Mouse (Mus musculus): ENCODE results near the gene Akr1b8. TPM values are rescaled to one million over a fixed set of nuclear protein-coding genes. Genes with fewer than 3 reads are reported as not detected.

The Akr1b8 gene
- polyA plus RNA-seq, 1 experiment from 2014 or later: 5.7 TPM

GRCm38 (mm10) chr6:34383401-34383800 lies 29.5 kb downstream of the Akr1b8 start:
- ATAC-seq (ENCODE audit: low FRiP score): no peak
- Histone ChIP-seq H3K4me3 (replicated peaks) (no peak overlapping the region), H3K9ac (replicated peaks) (no peak overlapping the region), H3K36me3 (no peaks in the 10 kb centered on the region), H3K4me2 (peak overlapping the region; percentile 66), H3K4me1 (peaks cover 15% of the 10 kb centered on the region), H3K27ac (replicated peaks) (no peak overlapping the region), H3K27me3 (replicated peaks) (no peaks in the 10 kb centered on the region), H3K9me3 (replicated peaks) (no peaks in the 10 kb centered on the region)
- WGBS: 54% methylated on average over 8 of the region's 8 CpGs

- no peaks in the 10 kb centered on the region for H3K36me3 ChIP-seq
- peak within 1 kb of the TSS; percentile 56; the same call in 1 of the 2 replicates for H3K27ac ChIP-seq (replicated peaks)
Observed at GRCm38 (mm10) chr6:34384110-34384661, 30.3 kb downstream of the Akr1b8 start, which contains the start of gene Akr1b10. Gene Akr1b10 (plus strand): TSS chr6:34384218.

DNA sequence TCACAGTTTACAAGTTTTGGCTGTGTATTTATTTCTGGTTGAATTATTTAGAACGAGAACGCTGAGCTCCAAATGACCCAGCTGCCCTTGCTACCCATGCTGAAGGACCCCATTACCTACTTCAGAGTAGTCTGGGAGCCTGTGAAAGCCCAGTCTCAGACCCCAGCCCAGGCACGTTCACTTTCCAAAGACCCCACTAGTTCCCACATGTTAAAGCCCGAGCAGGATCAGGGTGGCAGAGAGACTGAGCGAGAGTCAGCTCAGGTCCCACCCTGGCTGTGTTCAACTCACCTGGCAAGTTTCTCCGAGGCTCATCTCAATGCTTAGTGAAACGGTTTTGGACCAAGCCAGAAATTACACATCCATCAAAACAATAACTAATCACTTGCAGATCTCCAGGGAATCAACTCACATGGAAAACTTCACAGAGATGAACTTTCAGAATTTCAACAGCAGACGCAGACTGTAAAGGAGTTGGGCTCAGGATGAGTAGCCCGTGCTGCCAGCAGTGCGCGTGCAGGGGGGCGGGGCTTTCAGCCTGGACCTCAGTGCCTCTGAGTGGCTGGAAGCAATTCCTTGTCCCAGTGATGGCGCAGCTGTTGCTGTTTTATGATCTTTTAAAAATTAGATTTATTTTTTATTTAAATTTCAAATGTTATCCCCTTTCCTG lies 30.9 kb downstream of the Akr1b8 start:
- peak overlapping the region; percentile 38; the same call in 1 of the 2 replicates for H3K9ac ChIP-seq (replicated peaks)
- no peaks in the 10 kb centered on the region for H3K9me3 ChIP-seq (replicated peaks)
- no peaks in the 10 kb centered on the region for H3K36me3 ChIP-seq
- peak overlapping the region; percentile 56; the same call in 1 of the 2 replicates for H3K27ac ChIP-seq (replicated peaks)
- H3K4me3 ChIP-seq (replicated peaks): peak overlapping the region; percentile 41
- ATAC-seq (ENCODE audit: low FRiP score): peak; percentile 57; the same call in 1 of the 2 replicates
- 4% methylated on average over 13 of the region's 13 CpGs for WGBS
- peak overlapping the region; percentile 66 for H3K4me2 ChIP-seq
- H3K4me1 ChIP-seq: peaks cover 15% of the 10 kb centered on the region
- no peaks in the 10 kb centered on the region for H3K27me3 ChIP-seq (replicated peaks)

More at GRCm38 (mm10) chr6:34384110-34384661, 30.3 kb downstream of the Akr1b8 start, which contains the start of gene Akr1b10:
- H3K9ac ChIP-seq (replicated peaks): peak within 1 kb of the TSS; percentile 38
- WGBS: 1% methylated on average over 17 of the region's 17 CpGs
- no peaks in the 10 kb centered on the region for H3K27me3 ChIP-seq (replicated peaks)
- peak; percentile 79 for ATAC-seq (ENCODE audit: low FRiP score)
- peak within 1 kb of the TSS; percentile 41 for H3K4me3 ChIP-seq (replicated peaks)
- peak within 1 kb of the TSS; percentile 66 for H3K4me2 ChIP-seq
- peaks cover 15% of the 10 kb centered on the region for H3K4me1 ChIP-seq
- no peaks in the 10 kb centered on the region for H3K9me3 ChIP-seq (replicated peaks)

- Histone ChIP-seq H3K4me3 (replicated peaks) (no peak overlapping the region), H3K4me2 (no peak overlapping the region), H3K9me3 (replicated peaks) (no peaks in the 10 kb centered on the region), H3K27me3 (replicated peaks) (no peaks in the 10 kb centered on the region), H3K27ac (replicated peaks) (no peak overlapping the region), H3K4me1 (peaks cover 15% of the 10 kb centered on the region), H3K36me3 (0 out of 2 replicates have a peak, but pooled peaks cover 3% of the 10 kb centered on the region), H3K9ac (replicated peaks) (no peak overlapping the region)
- WGBS: 86% methylated on average over 4 of the region's 4 CpGs
- ATAC-seq (ENCODE audit: low FRiP score): no peak
Observed at GRCm38 (mm10) chr6:34388420-34389156, 34.7 kb downstream of the Akr1b8 start.

DNA sequence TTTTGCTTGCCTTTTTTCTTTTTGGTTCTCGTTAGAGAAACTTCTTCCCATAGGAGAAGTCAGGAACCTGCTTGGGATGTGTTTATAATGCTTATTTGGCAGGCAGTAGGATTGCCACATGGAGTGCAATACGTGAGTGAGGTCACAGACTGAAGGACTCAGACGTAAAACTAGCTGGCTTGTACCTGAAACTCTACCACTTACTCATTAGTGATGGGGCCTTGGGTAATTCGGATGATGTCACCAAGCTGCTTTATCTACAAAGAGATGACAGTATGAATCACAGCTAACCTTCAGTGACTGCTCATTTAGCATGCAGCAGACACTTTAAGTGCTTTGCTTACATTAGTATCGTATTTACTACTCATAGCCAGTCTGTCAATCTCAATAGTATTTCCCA lies 42.0 kb downstream of the Akr1b8 start:
- no peak for ATAC-seq (ENCODE audit: low FRiP score)
- Histone ChIP-seq H3K27me3 (replicated peaks) (no peaks in the 10 kb centered on the region), H3K4me2 (no peak overlapping the region), H3K9ac (replicated peaks) (no peak overlapping the region), H3K36me3 (no peaks in the 10 kb centered on the region), H3K4me3 (replicated peaks) (no peak overlapping the region), H3K9me3 (replicated peaks) (no peaks in the 10 kb centered on the region), H3K4me1 (no peaks in the 10 kb centered on the region), H3K27ac (replicated peaks) (no peak overlapping the region)
- 82% methylated on average over 5 of the region's 5 CpGs for WGBS

DNA sequence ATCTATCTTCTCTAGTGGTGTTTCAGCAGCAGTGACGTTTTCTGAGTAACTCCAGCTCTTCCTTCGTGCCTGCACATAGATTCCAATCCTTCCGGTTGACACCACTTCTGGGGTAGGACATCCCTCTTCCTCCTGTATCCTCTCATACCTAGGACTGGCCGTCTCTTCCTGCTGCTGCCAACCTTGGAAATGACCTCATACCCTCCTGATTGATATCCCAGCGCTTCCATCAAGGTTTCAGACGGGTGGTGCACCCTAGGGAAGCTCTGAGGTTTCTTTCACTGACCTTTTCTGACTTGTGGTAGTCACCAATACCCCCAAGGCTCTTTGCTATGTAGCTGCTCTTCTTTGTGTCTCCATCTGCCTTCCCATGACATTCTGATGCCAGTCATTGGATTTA lies 44.5 kb downstream of the Akr1b8 start:
- WGBS: 91% methylated on average over 6 of the region's 6 CpGs
- ATAC-seq (ENCODE audit: low FRiP score): no peak
- H3K4me3 ChIP-seq (replicated peaks): no peak overlapping the region
- no peaks in the 10 kb centered on the region for H3K27me3 ChIP-seq (replicated peaks)
- H3K9ac ChIP-seq (replicated peaks): no peak overlapping the region
- H3K4me2 ChIP-seq: no peak overlapping the region
- no peak overlapping the region for H3K27ac ChIP-seq (replicated peaks)
- H3K4me1 ChIP-seq: no peaks in the 10 kb centered on the region
- H3K9me3 ChIP-seq (replicated peaks): no peaks in the 10 kb centered on the region
- H3K36me3 ChIP-seq: no peaks in the 10 kb centered on the region

DNA sequence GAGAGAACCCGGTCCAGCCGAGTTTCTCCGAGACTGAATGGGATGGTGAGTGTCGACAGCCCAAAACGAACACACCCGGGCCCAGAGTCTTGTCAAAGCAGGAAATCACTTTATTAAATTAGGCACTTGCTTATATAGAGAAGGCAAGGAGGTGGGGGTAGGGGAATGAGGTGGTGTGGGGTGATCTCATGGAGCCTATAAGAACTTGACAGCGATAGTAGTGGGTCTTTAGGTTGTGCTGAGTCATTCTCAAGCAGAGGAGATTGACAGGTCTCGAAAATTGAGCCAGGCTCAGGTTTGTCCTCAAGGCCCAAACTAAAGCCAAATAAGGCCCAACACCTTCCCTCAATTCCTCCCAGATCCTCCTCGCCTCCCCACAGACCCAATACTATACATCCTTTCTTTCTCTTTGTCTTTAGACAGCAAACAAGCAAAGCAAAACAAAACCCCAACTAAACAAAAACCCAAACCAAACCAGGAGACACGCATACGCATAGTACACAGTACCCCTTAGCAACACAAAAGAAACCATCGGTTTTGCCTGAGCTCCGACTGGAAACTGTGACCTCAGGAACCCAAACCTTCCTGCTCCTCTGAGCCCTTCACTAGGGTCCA lies 45.8 kb downstream of the Akr1b8 start:
- WGBS: 90% methylated on average over 13 of the region's 13 CpGs
- H3K4me3 ChIP-seq (replicated peaks): no peak overlapping the region
- H3K4me2 ChIP-seq: no peak overlapping the region
- no peak overlapping the region for H3K27ac ChIP-seq (replicated peaks)
- no peak overlapping the region for H3K9ac ChIP-seq (replicated peaks)
- H3K27me3 ChIP-seq (replicated peaks): no peaks in the 10 kb centered on the region
- no peak for ATAC-seq (ENCODE audit: low FRiP score)
- H3K9me3 ChIP-seq (replicated peaks): no peaks in the 10 kb centered on the region
- H3K36me3 ChIP-seq: no peaks in the 10 kb centered on the region
- H3K4me1 ChIP-seq: no peaks in the 10 kb centered on the region

DNA sequence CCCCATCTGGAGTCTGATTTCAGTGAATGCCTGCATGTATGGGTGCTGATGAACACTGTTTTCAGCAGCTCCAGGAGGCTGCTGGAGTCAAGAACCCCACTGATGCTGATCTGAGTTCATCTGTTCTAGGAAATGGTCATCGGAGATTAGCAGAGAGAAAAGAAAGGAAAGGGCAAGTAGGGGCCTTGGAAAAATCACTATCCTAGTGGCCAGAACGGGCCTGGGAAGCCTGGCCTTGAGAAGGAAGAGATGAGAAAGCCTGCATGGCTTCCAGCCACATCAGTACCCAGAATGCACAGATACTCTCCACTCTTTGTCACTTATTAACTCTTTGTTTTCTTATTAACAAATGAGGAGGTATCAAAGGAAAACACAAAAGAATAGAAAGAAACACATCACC lies 46.8 kb downstream of the Akr1b8 start:
- Histone ChIP-seq H3K4me1 (no peaks in the 10 kb centered on the region), H3K9me3 (replicated peaks) (no peaks in the 10 kb centered on the region), H3K36me3 (no peaks in the 10 kb centered on the region), H3K4me3 (replicated peaks) (no peak overlapping the region), H3K9ac (replicated peaks) (no peak overlapping the region), H3K4me2 (no peak overlapping the region), H3K27me3 (replicated peaks) (no peaks in the 10 kb centered on the region), H3K27ac (replicated peaks) (no peak overlapping the region)
- ATAC-seq (ENCODE audit: low FRiP score): no peak
- 85% methylated on average over 2 of the region's 2 CpGs for WGBS

DNA sequence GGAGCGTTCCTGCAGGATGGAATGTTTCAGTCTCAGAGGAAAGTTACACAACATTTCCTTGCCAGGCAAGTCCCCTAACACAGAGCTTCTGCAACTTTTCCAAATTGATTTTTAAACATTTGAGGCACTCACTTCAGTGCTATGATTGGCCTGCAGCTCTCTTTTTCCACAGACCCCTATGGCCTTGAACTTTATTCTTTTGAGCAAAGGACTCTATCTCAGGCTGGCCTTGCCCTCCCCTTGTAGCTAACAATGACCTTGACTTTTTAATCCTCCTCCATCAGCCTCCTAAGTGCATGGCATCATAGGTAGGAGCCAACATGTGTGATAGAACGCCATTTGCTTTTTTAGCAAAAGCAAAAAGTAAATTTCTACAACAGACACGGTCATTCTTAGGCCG lies 52.8 kb downstream of the Akr1b8 start:
- ATAC-seq (ENCODE audit: low FRiP score): no peak
- Histone ChIP-seq H3K9ac (replicated peaks) (no peak overlapping the region), H3K27ac (replicated peaks) (no peak overlapping the region), H3K4me2 (no peak overlapping the region), H3K4me1 (no peaks in the 10 kb centered on the region), H3K27me3 (replicated peaks) (no peaks in the 10 kb centered on the region), H3K4me3 (replicated peaks) (no peak overlapping the region), H3K9me3 (replicated peaks) (no peaks in the 10 kb centered on the region), H3K36me3 (no peaks in the 10 kb centered on the region)
- WGBS: 92% methylated on average over 4 of the region's 4 CpGs

- no peak overlapping the region for H3K9ac ChIP-seq (replicated peaks)
- no peak overlapping the region for H3K4me2 ChIP-seq
- no peak overlapping the region for H3K4me3 ChIP-seq (replicated peaks)
Observed at GRCm38 (mm10) chr6:34407403-34407802, 53.5 kb downstream of the Akr1b8 start.

GRCm38 (mm10) chr6:34412023-34412422 lies 58.1 kb downstream of the Akr1b8 start, which contains the start of gene Akr1b7:
Gene Akr1b7 (plus strand): TSS chr6:34412334.
- Histone ChIP-seq H3K36me3 (no peaks in the 10 kb centered on the region), H3K9me3 (replicated peaks) (no peaks in the 10 kb centered on the region), H3K4me1 (no peaks in the 10 kb centered on the region), H3K4me2 (no peak within 1 kb of the TSS), H3K27me3 (replicated peaks) (no peaks in the 10 kb centered on the region), H3K27ac (replicated peaks) (no peak within 1 kb of the TSS), H3K9ac (replicated peaks) (no peak within 1 kb of the TSS), H3K4me3 (replicated peaks) (no peak within 1 kb of the TSS)
- WGBS: 70% methylated on average over 6 of the region's 6 CpGs
- no peak for ATAC-seq (ENCODE audit: low FRiP score)

More at GRCm38 (mm10) chr6:34407403-34407802, 53.5 kb downstream of the Akr1b8 start:
- H3K27ac ChIP-seq (replicated peaks): no peak overlapping the region
- no peaks in the 10 kb centered on the region for H3K4me1 ChIP-seq
- no peaks in the 10 kb centered on the region for H3K36me3 ChIP-seq
- H3K9me3 ChIP-seq (replicated peaks): no peaks in the 10 kb centered on the region
- ATAC-seq (ENCODE audit: low FRiP score): no peak
- no peaks in the 10 kb centered on the region for H3K27me3 ChIP-seq (replicated peaks)
- 71% methylated on average over 10 of the region's 10 CpGs for WGBS
